Mouse (Mus musculus): Measurements from ENCODE around the gene Mocs3.
A peak's percentile ranks its signal among the peaks of the same experiment; 100 is the strongest.

The Mocs3 gene

DNA sequence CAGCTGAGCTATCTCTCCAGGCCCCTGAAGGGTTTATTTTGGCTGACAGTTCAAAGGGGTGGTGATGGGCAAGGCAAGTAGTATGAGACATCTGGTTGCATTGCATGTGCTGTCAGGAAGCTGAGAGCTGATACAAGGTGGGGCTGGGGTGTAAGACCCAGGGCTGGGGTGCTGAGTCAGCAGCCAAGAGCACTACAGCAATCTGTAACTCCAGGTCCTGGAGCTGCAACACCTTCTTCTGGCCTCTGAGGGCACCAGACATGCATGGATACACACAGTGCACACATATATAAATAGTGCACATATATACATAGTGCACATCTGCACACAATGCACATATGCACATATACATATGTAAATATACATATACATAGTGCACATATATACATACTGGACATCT lies 12.4 kb downstream of the Mocs3 start:
- no peak for DNase-seq

- DNase-seq = no peak
Observed at GRCm38 (mm10) chr2:168243278-168243677, 12.9 kb downstream of the Mocs3 start.

DNA sequence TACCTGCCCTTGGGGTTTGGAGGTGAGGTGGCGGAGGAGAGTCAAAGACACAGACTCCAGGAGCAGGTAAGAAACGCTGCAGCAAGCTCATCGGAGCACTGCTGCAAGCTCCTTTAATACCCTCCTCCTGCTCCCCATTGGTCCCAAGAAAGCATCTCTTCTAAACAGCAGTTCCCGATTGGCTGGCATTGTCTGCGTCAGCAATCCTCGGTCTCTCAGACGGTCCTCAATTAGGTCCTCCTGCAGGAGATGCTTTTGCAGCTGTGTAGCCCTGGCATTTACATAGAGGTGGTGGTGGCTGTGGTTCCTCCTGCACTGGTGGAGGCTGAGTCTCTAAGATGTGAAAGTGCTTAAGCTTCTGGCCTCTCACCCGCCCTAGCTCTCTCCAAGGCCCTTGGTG lies 15.1 kb downstream of the Mocs3 start:
- DNase-seq = no peak

DNA sequence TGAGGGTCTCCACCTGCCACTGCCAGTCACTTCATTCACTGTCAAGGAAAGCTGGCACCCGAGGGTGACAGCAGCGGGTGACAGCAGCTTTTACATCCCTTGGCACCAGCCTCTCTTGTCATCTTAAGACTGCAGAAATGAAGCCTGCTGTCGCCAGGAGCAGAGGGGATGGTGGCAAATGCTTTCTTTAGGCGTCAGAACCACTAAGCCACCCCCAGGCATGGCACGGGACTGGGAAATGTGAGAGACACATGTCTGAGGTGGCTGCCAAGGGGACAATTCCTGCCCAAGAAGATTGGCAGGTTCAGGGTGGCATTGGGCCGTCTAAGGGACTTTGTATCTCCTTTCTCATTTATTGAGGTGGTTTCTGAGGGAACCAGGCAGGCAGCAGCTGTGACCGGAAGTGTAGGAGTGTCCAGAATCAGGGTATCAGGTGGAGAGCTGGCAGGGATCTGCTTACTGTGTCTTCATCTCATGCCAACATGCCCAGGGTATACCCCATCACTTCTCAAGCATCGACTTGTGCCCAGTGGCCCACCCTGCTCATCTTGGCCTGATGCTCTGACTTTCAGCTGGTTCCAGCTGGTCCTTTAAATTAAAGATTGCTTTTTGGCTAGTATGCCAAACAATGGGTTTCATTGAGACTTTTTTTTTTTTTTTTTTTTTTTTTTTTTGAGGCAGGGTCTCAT lies 17.9 kb downstream of the Mocs3 start:
- no peak for DNase-seq

GRCm38 (mm10) chr2:168248856-168249245 lies 18.4 kb downstream of the Mocs3 start:
- peak; percentile 55 to 60 for DNase-seq

GRCm38 (mm10) chr2:168250270-168250669 lies 19.8 kb downstream of the Mocs3 start:
- peak; percentile 86 to 89 for DNase-seq

DNA sequence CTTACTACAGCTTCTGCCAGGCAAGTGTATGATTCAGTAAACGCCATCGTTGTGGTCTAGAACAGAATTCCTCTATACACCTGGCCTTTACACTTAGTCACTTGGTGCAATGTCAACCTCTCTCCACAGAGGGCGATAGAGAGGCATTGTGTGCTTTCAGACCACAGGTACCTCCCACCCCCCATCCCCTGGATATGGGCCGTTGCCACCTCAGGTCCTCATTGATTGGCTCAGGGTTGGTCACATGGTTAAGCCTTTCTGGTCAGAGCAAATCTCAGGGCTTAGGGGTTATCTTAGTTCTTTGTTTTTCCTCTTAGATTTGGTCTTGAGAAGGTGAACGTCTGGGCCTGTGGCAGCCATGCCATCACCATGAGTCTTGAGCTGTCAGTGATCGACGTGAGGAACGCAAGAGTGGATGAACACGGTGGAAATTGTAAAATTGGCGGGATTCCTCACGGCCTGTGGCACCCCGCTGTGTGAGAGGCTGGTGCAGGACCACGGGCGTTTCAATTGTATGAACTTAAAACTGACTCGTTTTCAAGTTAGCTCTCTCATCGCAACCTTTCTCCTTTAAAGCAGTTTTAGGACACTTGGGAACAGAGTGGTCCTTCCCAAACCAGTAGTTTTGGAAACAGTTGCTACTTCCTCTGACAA lies 22.3 kb downstream of the Mocs3 start:
- DNase-seq = peak; percentile 66 to 76

DNA sequence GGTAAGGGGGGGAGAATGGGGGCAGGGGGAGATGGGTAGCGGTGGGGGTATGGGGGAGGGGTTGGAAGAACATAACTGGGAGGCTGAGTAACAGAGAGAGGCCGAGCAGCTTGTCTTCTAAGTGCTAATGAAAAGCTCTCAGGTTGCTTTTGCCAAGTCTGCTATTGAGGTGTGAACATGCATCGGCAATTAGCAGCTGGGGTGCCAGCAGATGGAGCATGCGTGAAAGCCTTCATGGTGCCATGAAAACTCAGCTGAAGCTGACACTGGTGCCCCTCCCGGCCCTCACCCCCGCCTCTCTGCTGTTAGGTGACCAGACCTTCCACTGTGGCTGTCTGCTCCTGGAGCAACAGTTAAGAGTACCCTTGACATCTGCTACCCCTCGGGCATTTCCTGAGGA lies 23.4 kb downstream of the Mocs3 start:
- DNase-seq = no peak

DNA sequence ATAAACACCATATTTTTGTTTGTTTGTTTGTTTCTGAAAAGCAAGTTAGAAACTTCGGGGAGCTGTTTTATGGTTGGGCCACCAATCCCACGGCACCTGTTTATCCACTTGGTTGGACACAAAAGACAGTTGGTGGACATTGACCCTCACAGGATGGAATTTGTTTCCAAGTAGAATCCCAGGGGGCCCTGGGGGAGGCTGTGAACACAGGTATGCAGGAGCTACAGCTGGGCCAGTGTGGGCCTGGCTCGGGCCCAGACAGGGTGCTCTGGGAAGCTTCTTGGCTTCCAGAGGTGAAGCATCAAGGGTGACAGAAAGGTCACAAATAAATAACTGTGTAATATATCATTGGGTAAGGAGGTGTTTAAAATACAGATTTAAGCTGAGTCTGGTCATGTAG lies 26.1 kb downstream of the Mocs3 start:
- peak; percentile 40 to 69 for DNase-seq

- DNase-seq = no peak
Observed at GRCm38 (mm10) chr2:168257188-168257587, 26.8 kb downstream of the Mocs3 start.

DNA sequence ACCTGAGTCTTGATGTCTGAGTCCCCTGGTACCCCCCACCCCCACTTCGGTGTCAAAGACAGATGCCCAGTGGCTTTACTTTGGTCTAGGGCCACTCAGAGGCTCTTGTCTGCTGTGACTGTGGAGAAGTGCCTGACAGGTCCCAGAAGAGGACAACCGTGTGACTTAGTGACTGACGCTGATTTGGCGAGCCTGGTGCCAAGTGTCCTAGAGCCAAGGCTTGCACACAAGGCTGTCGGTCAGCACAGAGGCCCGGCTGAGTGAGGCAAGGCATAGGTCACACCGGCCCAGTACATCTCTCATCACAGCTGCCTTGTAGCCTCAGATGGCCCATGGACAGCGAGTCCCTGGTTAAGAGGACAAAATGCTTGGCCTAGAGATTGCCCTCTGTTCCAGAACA lies 28.6 kb downstream of the Mocs3 start:
- DNase-seq = no peak

DNA sequence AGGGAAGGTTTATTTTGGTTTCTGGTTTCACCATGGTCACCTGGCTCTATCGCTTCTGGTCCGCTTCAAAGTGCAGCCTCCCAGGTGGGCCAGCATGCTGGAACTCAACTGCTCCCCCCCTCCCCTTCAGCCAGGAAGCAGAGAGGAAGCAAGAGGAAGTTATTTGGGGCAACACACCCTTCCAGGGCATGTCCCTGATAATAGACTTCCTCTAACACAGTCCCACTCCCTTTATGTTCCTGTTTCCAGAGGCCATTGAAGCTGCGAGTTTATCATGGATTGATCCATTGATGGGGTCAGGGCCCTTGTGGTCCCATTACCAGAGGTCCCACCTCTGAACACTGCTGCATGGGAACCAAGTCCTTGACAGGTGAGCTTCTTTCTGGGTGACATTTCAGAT lies 29.7 kb downstream of the Mocs3 start:
- DNase-seq = no peak

- DNase-seq = no peak
Observed at GRCm38 (mm10) chr2:168260900-168261299, 30.5 kb downstream of the Mocs3 start.

GRCm38 (mm10) chr2:168268033-168268432 lies 37.6 kb downstream of the Mocs3 start:
- peak; percentile 56 to 70 for DNase-seq

DNA sequence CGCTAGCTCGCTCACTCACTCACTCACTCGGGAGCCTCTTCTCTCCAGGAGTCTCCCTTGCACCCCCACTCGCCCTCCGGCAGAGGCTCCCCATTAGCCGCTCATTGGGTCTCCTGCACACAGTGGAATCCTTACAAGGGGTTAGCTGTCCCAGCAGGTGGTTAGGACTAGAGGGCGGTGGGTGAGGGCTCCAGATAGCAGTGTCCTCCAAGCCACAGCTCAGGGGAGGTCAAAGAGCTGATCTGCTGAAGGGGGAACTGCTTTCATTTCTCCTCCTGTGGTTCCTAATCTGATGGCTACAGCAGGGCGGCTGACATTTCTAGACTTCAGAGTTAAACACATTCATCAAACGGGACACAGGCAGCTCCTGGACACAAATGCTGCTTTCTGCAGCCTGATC lies 43.0 kb downstream of the Mocs3 start:
- no peak for DNase-seq

GRCm38 (mm10) chr2:168274374-168274935 lies 44.0 kb downstream of the Mocs3 start:
- DNase-seq = peak; percentile 88 to 90

DNA sequence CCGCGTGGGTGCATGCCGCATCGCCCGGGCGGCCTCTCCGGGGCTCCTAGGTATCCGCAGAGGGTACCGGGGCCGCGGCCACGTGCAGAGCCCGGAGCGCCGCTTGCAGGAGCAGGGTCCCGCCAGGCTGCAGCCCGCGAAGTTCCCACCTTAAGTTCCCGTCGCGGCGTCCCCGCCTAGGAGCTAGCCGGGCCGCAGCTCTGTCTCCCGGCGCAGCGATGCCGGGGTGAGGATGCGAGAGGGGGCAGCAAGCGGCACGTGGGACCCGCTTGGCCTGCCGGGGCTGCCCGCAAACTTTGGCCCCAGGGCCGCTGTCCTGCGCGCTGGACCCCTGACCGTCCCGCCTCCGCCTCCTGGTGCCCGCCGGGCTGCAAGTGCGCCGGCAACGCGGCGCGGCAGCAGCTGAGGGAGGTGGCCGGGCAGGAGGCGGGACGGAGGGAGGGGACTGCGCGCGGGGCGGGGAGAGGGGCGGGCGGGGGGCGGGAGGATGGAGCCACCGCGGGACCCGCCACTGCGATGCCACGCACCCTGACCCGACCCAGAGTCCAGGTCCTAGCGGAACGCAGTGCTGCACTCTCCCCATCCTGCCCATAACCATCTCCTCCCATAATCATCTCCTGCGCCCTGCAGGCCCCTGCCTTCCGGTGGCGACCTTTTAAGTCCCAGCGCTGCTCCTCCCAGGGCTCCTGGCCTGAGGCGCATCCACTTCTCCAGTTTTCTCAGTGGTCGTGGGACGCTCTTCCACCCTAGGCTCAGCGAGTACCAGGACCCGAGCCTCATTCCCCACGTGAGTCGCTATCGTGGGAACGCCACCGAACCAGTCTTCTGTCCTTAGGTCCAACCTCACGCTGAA lies 50.5 kb downstream of the Mocs3 start:
- peak; percentile 68 to 79 for DNase-seq

DNA sequence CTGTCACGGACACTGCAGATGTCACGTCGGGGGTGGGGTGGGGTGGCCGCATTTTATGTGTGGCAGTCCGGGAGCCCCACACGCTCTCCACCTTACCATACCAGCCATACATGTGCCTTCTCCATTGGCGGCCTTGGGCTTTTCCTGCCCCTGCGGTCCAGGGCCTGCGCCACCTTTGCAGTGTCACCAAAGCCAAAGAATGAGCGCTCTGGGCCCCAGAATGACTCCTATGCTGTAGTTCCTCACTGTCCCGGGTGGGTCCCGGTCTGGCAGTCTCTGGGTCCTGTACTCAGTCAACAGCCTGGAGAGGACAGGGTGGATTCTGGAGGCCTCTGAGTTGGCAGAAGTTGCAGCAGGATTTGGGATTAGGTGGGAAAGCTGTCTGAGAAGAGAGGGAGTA lies 51.2 kb downstream of the Mocs3 start, which contains the start of gene Kcng1:
Kcng1 (minus strand) TSS at position 155 of the 400 bp plus-strand sequence.
- no peak for DNase-seq
